Mouse (Mus musculus): Measurements from ENCODE around the gene Chrna3.

- TF ChIP-seq CTCF (IDR thresholded peaks at IDR 0.05; ENCODE audit: low read depth, low read length) (no peak), GATA1 (IDR thresholded peaks at IDR 0.05; ENCODE audit: borderline replicate concordance, low read length) (no peak), GATA2 (IDR thresholded peaks at IDR 0.05; ENCODE audit: borderline replicate concordance, low read depth, low read length) (no peak)
Observed at GRCm38 (mm10) chr9:55065241-55065640, 38.9 kb upstream of the Chrna3 start.
